Mouse (Mus musculus): Measurements from ENCODE around the gene Acvr1b.

Gene Acvr1b

GRCm38 (mm10) chr15:101173421-101174211 is at the start of gene Acvr1b:
TSS of gene Acvr1b (plus strand) at chr15:101174067.
- DNase-seq (ENCODE audit: low spot score) = peak; percentile 90

GRCm38 (mm10) chr15:101125561-101125960 is 48.3 kb upstream of the Acvr1b start:
- DNase-seq (ENCODE audit: low spot score) = no peak

GRCm38 (mm10) chr15:101126876-101127544 is 46.9 kb upstream of the Acvr1b start:
- peak; percentile 69 for DNase-seq (ENCODE audit: low spot score)

GRCm38 (mm10) chr15:101128181-101129089 is 45.4 kb upstream of the Acvr1b start, which contains the start of gene Acvrl1:
TSS of gene Acvrl1 (plus strand) at chr15:101128522.
- peak; percentile 62 for DNase-seq (ENCODE audit: low spot score)

GRCm38 (mm10) chr15:101129412-101129811 is 44.5 kb upstream of the Acvr1b start:
- no peak for DNase-seq (ENCODE audit: low spot score)

GRCm38 (mm10) chr15:101131498-101131897 is 42.4 kb upstream of the Acvr1b start:
- DNase-seq (ENCODE audit: low spot score) = no peak

GRCm38 (mm10) chr15:101132041-101132440 is 41.8 kb upstream of the Acvr1b start:
- DNase-seq (ENCODE audit: low spot score) = no peak

- DNase-seq (ENCODE audit: low spot score) = no peak
Measured at GRCm38 (mm10) chr15:101132761-101133160, 41.1 kb upstream of the Acvr1b start.

- DNase-seq (ENCODE audit: low spot score) = no peak
Measured at GRCm38 (mm10) chr15:101133993-101134704, 39.7 kb upstream of the Acvr1b start.

- no peak for DNase-seq (ENCODE audit: low spot score)
Measured at GRCm38 (mm10) chr15:101135405-101135804, 38.5 kb upstream of the Acvr1b start.

GRCm38 (mm10) chr15:101137455-101137854 is 36.4 kb upstream of the Acvr1b start:
- DNase-seq (ENCODE audit: low spot score) = no peak

- no peak for DNase-seq (ENCODE audit: low spot score)
Measured at GRCm38 (mm10) chr15:101138675-101139074, 35.2 kb upstream of the Acvr1b start.

GRCm38 (mm10) chr15:101139885-101140284 is 34.0 kb upstream of the Acvr1b start:
- DNase-seq (ENCODE audit: low spot score) = no peak

GRCm38 (mm10) chr15:101140587-101140986 is 33.3 kb upstream of the Acvr1b start:
- DNase-seq (ENCODE audit: low spot score) = no peak

GRCm38 (mm10) chr15:101141061-101141541 is 32.8 kb upstream of the Acvr1b start:
- peak; percentile 69 for DNase-seq (ENCODE audit: low spot score)

- DNase-seq (ENCODE audit: low spot score) = no peak
Measured at GRCm38 (mm10) chr15:101142672-101143071, 31.2 kb upstream of the Acvr1b start.

- peak; percentile 66 for DNase-seq (ENCODE audit: low spot score)
Measured at GRCm38 (mm10) chr15:101143494-101143893, 30.4 kb upstream of the Acvr1b start.

- no peak for DNase-seq (ENCODE audit: low spot score)
Measured at GRCm38 (mm10) chr15:101144176-101144575, 29.7 kb upstream of the Acvr1b start.

GRCm38 (mm10) chr15:101144779-101145178 is 29.1 kb upstream of the Acvr1b start:
- no peak for DNase-seq (ENCODE audit: low spot score)

- DNase-seq (ENCODE audit: low spot score) = peak; percentile 98
Measured at GRCm38 (mm10) chr15:101145424-101146099, 28.3 kb upstream of the Acvr1b start.
